Mouse (Mus musculus) heart, postnatal 0 days (tissue): ENCODE measurements at regions not wholly inside any gene's neighbourhood (a gene's known extent, or its start where the extent isn't known, plus 50 kb on each side); places are given as distances from the start of the nearest gene placed in this dataset.

Source experiments
- CTCF ChIP-seq: IDR thresholded peaks from 2 replicates; pipeline ENCODE4 v1.5.1; 2016; ENCODE audit warnings: antibody characterized with exemption, control low read depth, low read depth
- EP300 ChIP-seq: IDR thresholded peaks from 2 replicates; pipeline ENCODE4 v1.6.1; 2016; ENCODE audit warnings: antibody characterized with exemption, low read depth

DNA sequence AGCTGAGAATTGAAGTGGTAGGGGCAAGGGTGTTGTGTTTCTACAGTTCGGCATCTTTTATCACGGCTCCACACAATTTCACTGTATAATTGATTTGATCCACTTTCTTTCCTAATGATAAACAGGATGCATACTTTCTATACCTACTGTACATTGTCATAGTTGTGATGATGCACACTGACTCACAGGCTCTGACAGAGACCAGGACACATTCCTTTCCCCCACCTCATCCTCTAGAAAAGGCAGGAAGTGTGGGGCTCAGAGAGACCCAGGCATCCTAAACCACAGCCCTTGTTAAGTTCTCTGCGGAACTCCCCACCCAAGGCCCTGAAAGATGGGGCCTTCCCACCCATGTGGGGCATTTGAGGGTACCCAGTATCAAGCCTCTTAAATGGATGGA lies 117.5 kb upstream of the Max start:
- TF ChIP-seq EP300 (no peak), CTCF (no peak)
